Mouse (Mus musculus): ENCODE results near the gene Eml1.
A peak's percentile ranks its signal among the peaks of the same experiment; 100 is the strongest.

Eml1 gene

GRCm38 (mm10) chr12:108372241-108372640 is 1.5 kb downstream of the Eml1 start:
- no peak for DNase-seq (ENCODE audit: extremely low read depth, insufficient read length, low spot score)

GRCm38 (mm10) chr12:108373611-108374010 is 2.9 kb downstream of the Eml1 start:
- no peak for DNase-seq (ENCODE audit: extremely low read depth, insufficient read length, low spot score)

- DNase-seq (ENCODE audit: extremely low read depth, insufficient read length, low spot score): no peak
Observed at GRCm38 (mm10) chr12:108374689-108375088, 3.9 kb downstream of the Eml1 start.

GRCm38 (mm10) chr12:108378379-108379133 is 7.8 kb downstream of the Eml1 start:
- DNase-seq (ENCODE audit: extremely low read depth, insufficient read length, low spot score): no peak

GRCm38 (mm10) chr12:108386476-108387232 is 15.9 kb downstream of the Eml1 start:
- DNase-seq (ENCODE audit: extremely low read depth, insufficient read length, low spot score): peak; percentile 35

GRCm38 (mm10) chr12:108389718-108390117 is 19.0 kb downstream of the Eml1 start:
- no peak for DNase-seq (ENCODE audit: extremely low read depth, insufficient read length, low spot score)

GRCm38 (mm10) chr12:108392254-108393044 is 21.7 kb downstream of the Eml1 start:
- DNase-seq (ENCODE audit: extremely low read depth, insufficient read length, low spot score): peak; percentile 75

- DNase-seq (ENCODE audit: extremely low read depth, insufficient read length, low spot score): peak; percentile 37
Observed at GRCm38 (mm10) chr12:108393082-108393481, 22.3 kb downstream of the Eml1 start.

GRCm38 (mm10) chr12:108393637-108394036 is 22.9 kb downstream of the Eml1 start:
- peak; percentile 98 for DNase-seq (ENCODE audit: extremely low read depth, insufficient read length, low spot score)

- no peak for DNase-seq (ENCODE audit: extremely low read depth, insufficient read length, low spot score)
Observed at GRCm38 (mm10) chr12:108394534-108395284, 24.0 kb downstream of the Eml1 start.

- DNase-seq (ENCODE audit: extremely low read depth, insufficient read length, low spot score): no peak
Observed at GRCm38 (mm10) chr12:108395285-108395660, 24.5 kb downstream of the Eml1 start.

GRCm38 (mm10) chr12:108396081-108396947 is 25.6 kb downstream of the Eml1 start:
- peak; percentile 65 for DNase-seq (ENCODE audit: extremely low read depth, insufficient read length, low spot score)

- no peak for DNase-seq (ENCODE audit: extremely low read depth, insufficient read length, low spot score)
Observed at GRCm38 (mm10) chr12:108398681-108399080, 27.9 kb downstream of the Eml1 start.

- no peak for DNase-seq (ENCODE audit: extremely low read depth, insufficient read length, low spot score)
Observed at GRCm38 (mm10) chr12:108399191-108399590, 28.4 kb downstream of the Eml1 start.

GRCm38 (mm10) chr12:108400951-108401350 is 30.2 kb downstream of the Eml1 start:
- no peak for DNase-seq (ENCODE audit: extremely low read depth, insufficient read length, low spot score)

GRCm38 (mm10) chr12:108403957-108404356 is 33.2 kb downstream of the Eml1 start:
- peak; percentile 46 for DNase-seq (ENCODE audit: extremely low read depth, insufficient read length, low spot score)

- DNase-seq (ENCODE audit: extremely low read depth, insufficient read length, low spot score): no peak
Observed at GRCm38 (mm10) chr12:108409100-108409499, 38.3 kb downstream of the Eml1 start.

- DNase-seq (ENCODE audit: extremely low read depth, insufficient read length, low spot score): no peak
Observed at GRCm38 (mm10) chr12:108410416-108411208, 39.9 kb downstream of the Eml1 start.

- no peak for DNase-seq (ENCODE audit: extremely low read depth, insufficient read length, low spot score)
Observed at GRCm38 (mm10) chr12:108414932-108415331, 44.2 kb downstream of the Eml1 start.

Measured in 3134 (cell line).